Mouse (Mus musculus) liver, embryonic 13.5 days (tissue): ENCODE measurements around the gene Lonp2. TPM values are rescaled to one million over a fixed set of nuclear protein-coding genes. Genes with fewer than 3 reads are reported as not detected.

ENCODE experiments used
- ATAC-seq: fragments of 200-750 bp; cut with Nextera tagmentation; 2 replicates; pipeline ENCODE4 v1.8.0; 2017; ENCODE audit warnings: low read depth, mild to moderate bottlenecking, moderate number of reproducible peaks, moderate library complexity
- DNase-seq: peaks from one replicate; pipeline ENCODE4 v3.0.0; 2022
- H3K27ac ChIP-seq: fragments of 300-500 bp; sonication (generic); 2 replicates; pipeline ENCODE4 v1.5.1; 2015; ENCODE audit warnings: moderate library complexity, mild to moderate bottlenecking, inconsistent platforms
- H3K27me3 ChIP-seq: fragments of 300-500 bp; sonication (generic); 2 replicates; pipeline ENCODE4 v1.6.1; 2015; ENCODE audit warnings: mild to moderate bottlenecking, inconsistent platforms
- H3K36me3 ChIP-seq: fragments of 300-500 bp; sonication (generic); 2 replicates; pipeline ENCODE4 v1.6.1; 2015; ENCODE audit warnings: mild to moderate bottlenecking, inconsistent platforms
- H3K4me1 ChIP-seq: fragments of 300-500 bp; sonication (generic); replicated peaks from 2 replicates; pipeline ENCODE4 v1.6.1; 2015; ENCODE audit warnings: inconsistent platforms
- H3K4me2 ChIP-seq: fragments of 300-500 bp; sonication (generic); 2 replicates; pipeline ENCODE4 v1.6.1; 2015; ENCODE audit warnings: inconsistent platforms, mild to moderate bottlenecking, moderate library complexity
- H3K4me3 ChIP-seq: fragments of 300-500 bp; sonication (generic); replicated peaks from 2 replicates; pipeline ENCODE4 v1.5.1; 2015; ENCODE audit warnings: mild to moderate bottlenecking, inconsistent platforms
- H3K9ac ChIP-seq: fragments of 300-500 bp; sonication (generic); 2 replicates; pipeline ENCODE4 v1.6.1; 2015; ENCODE audit warnings: mild to moderate bottlenecking, inconsistent platforms
- H3K9me3 ChIP-seq: fragments of 300-500 bp; sonication (generic); replicated peaks from 2 replicates; pipeline ENCODE4 v1.6.1; 2016; ENCODE audit warnings: inconsistent platforms
- WGBS: fragments of 180-500 bp; shearing (Covaris S2); methylation state at CpG from one replicate; pipeline ENCODE4 v1.1.7; 2015; ENCODE audit not compliant: insufficient replicate concordance; 5-methylcytosine and 5-hydroxymethylcytosine counted together
- polyA plus RNA-seq: library from polyadenylated mRNA; unstranded; fragments of >200 nt; fragmentation: Nextera tagmentation; extraction: Ambion mirVana; gene quantifications from 2 replicates; pipeline ENCODE4 v1.2.1, GENCODE M21; 2015

The Lonp2 gene
- polyA plus RNA-seq, 1 experiment from 2014 or later: 34.5 TPM

DNA sequence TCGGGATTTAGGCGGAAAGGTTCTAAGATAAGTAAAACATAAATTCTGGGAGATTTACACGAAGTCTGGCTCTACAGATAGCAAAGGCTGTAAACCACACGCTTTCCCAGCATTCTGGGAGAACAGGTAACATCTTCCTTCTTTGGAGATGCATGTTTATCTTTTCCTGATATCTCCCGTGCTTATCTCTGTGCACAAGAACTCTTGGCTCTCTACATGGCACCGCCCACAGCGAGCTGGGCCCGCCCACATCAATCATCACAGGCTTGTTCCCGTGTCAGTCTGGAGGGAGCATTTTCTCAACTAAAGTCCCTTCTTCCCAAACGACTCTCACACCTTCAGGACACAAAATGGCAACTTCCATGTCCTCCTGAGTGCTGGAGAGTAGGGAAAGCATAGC, 30.7 kb upstream of the Lonp2 start:
- ATAC-seq (0 out of 2 replicates have a peak, but pooled peaks have one; percentile 39), DNase-seq (no peak)
- H3K4me2 ChIP-seq: no peak overlapping the region
- no peak overlapping the region for H3K4me3 ChIP-seq
- H3K27me3 ChIP-seq: no peaks in the 10 kb centered on the region
- no peaks in the 10 kb centered on the region for H3K36me3 ChIP-seq
- WGBS: 35% methylated on average over 10 of the region's 10 CpGs
- no peaks in the 10 kb centered on the region for H3K9me3 ChIP-seq
- no peak overlapping the region for H3K27ac ChIP-seq
- H3K9ac ChIP-seq: no peak overlapping the region
- H3K4me1 ChIP-seq: peaks cover 8% of the 10 kb centered on the region

GRCm38 (mm10) chr8:86594159-86594796, 29.6 kb upstream of the Lonp2 start:
- DNase-seq (no peak), ATAC-seq (peak; percentile 51; the same call in 1 of the 2 replicates)
- Histone ChIP-seq H3K4me1 (peaks cover 8% of the 10 kb centered on the region), H3K36me3 (no peaks in the 10 kb centered on the region), H3K9me3 (no peaks in the 10 kb centered on the region), H3K27ac (no peak overlapping the region), H3K4me3 (no peak overlapping the region), H3K4me2 (no peak overlapping the region), H3K9ac (no peak overlapping the region), H3K27me3 (no peaks in the 10 kb centered on the region)
- 46% methylated on average over 3 of the region's 3 CpGs for WGBS

- H3K27ac ChIP-seq: no peak overlapping the region
- H3K27me3 ChIP-seq: no peaks in the 10 kb centered on the region
- WGBS: 64% methylated on average over 5 of the region's 5 CpGs
- H3K9ac ChIP-seq: no peak overlapping the region
- no peak overlapping the region for H3K4me2 ChIP-seq
- peaks cover 12% of the 10 kb centered on the region for H3K4me1 ChIP-seq
- DNase-seq (no peak), ATAC-seq (no peak)
- H3K36me3 ChIP-seq: no peaks in the 10 kb centered on the region
- H3K9me3 ChIP-seq: no peaks in the 10 kb centered on the region
- H3K4me3 ChIP-seq: no peak overlapping the region
Observed at GRCm38 (mm10) chr8:86595671-86596070, 28.2 kb upstream of the Lonp2 start.

DNA sequence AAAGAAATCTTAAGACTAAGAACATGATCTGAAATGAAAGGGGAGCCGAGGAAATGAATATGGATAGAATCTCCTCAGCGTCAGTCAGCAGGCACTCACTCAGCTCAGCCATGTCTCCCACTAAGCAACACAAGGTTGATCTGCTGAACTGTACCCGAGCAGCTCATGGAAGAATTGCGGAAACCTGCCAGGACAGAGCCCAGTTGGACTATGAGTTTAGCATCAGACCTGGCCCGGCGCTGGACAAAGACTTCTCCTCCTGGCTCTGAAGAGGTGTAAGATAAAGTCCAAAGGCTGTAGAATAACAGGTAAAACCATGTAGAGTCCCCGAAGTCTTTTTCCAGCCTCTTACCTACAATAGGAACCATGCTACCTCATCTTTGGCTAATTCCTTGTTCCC, 26.2 kb upstream of the Lonp2 start:
- DNase-seq (no peak), ATAC-seq (no peak)
- H3K27ac ChIP-seq: no peak overlapping the region
- no peak overlapping the region for H3K4me2 ChIP-seq
- H3K4me3 ChIP-seq: no peak overlapping the region
- no peak overlapping the region for H3K9ac ChIP-seq
- H3K4me1 ChIP-seq: peaks cover 12% of the 10 kb centered on the region
- 67% methylated on average over 7 of the region's 7 CpGs for WGBS
- no peaks in the 10 kb centered on the region for H3K27me3 ChIP-seq
- no peaks in the 10 kb centered on the region for H3K9me3 ChIP-seq
- H3K36me3 ChIP-seq: no peaks in the 10 kb centered on the region

DNA sequence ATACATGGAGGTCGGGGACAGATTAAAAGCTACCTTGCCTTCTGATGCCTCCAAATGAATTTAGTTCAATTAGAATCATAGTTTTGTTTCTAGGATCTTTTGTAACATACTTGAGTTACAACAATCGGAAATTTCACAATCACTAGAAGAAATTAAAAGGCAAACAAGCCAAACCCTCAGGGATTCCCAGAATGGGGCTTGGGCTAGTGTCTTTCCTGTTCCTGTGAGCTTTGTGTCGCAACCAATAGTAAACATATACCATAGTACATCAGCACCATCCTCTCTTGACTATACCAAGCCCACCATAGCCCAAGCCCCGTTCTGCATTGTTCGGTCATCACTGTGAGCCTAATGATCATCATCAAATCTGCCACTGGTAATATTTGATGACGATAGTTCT, 24.5 kb upstream of the Lonp2 start:
- Histone ChIP-seq H3K27me3 (no peaks in the 10 kb centered on the region), H3K4me3 (no peak overlapping the region), H3K4me2 (no peak overlapping the region), H3K9me3 (no peaks in the 10 kb centered on the region), H3K4me1 (0 out of 2 replicates have a peak, but pooled peaks cover 3% of the 10 kb centered on the region), H3K36me3 (no peaks in the 10 kb centered on the region), H3K27ac (no peak overlapping the region), H3K9ac (no peak overlapping the region)
- ATAC-seq (no peak), DNase-seq (no peak)
- WGBS: 65% methylated on average over 6 of the region's 6 CpGs

DNA sequence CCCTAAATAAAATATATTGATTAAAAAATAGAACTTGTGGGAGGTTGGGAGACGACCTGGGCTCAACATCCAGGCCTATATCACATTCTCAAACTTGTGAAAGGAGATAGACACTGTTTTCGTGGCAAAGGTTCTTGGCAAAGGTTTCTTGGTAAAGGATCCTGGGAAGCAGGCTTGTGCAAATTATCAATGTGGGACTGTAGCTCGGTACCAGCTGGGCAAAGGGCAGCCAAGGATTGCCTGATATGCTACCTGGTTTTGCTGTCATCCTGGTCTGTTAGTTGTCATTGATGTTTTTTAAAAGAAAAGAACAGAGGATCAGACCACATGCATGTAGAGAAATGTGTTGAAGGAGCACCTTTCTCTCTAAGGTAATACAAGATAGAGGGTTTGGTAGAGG, 23.5 kb upstream of the Lonp2 start:
- no peak overlapping the region for H3K4me2 ChIP-seq
- no peaks in the 10 kb centered on the region for H3K9me3 ChIP-seq
- H3K27ac ChIP-seq: no peak overlapping the region
- no peaks in the 10 kb centered on the region for H3K27me3 ChIP-seq
- H3K4me3 ChIP-seq: no peak overlapping the region
- H3K4me1 ChIP-seq: 0 out of 2 replicates have a peak, but pooled peaks cover 3% of the 10 kb centered on the region
- DNase-seq (no peak), ATAC-seq (no peak)
- WGBS: 50% methylated on average over 3 of the region's 3 CpGs
- H3K9ac ChIP-seq: no peak overlapping the region
- no peaks in the 10 kb centered on the region for H3K36me3 ChIP-seq

- Histone ChIP-seq H3K27ac (no peak overlapping the region), H3K36me3 (no peaks in the 10 kb centered on the region), H3K9ac (no peak overlapping the region), H3K4me2 (no peak overlapping the region), H3K4me3 (no peak overlapping the region), H3K27me3 (no peaks in the 10 kb centered on the region), H3K4me1 (0 out of 2 replicates have a peak, but pooled peaks cover 3% of the 10 kb centered on the region), H3K9me3 (no peaks in the 10 kb centered on the region)
- 49% methylated on average over 2 of the region's 2 CpGs for WGBS
- DNase-seq (no peak), ATAC-seq (no peak)
Observed at GRCm38 (mm10) chr8:86603174-86603573, 20.7 kb upstream of the Lonp2 start.

- H3K4me3 ChIP-seq: no peak overlapping the region
- H3K9ac ChIP-seq: no peak overlapping the region
- H3K4me2 ChIP-seq: no peak overlapping the region
- no peaks in the 10 kb centered on the region for H3K9me3 ChIP-seq
- no peak overlapping the region for H3K27ac ChIP-seq
- 47% methylated on average over 3 of the region's 3 CpGs for WGBS
- DNase-seq: no peak
- no peaks in the 10 kb centered on the region for H3K36me3 ChIP-seq
- no peaks in the 10 kb centered on the region for H3K27me3 ChIP-seq
- ATAC-seq: no peak
- H3K4me1 ChIP-seq: 0 out of 2 replicates have a peak, but pooled peaks cover 2% of the 10 kb centered on the region
Observed at GRCm38 (mm10) chr8:86604676-86605075, 19.2 kb upstream of the Lonp2 start.

DNA sequence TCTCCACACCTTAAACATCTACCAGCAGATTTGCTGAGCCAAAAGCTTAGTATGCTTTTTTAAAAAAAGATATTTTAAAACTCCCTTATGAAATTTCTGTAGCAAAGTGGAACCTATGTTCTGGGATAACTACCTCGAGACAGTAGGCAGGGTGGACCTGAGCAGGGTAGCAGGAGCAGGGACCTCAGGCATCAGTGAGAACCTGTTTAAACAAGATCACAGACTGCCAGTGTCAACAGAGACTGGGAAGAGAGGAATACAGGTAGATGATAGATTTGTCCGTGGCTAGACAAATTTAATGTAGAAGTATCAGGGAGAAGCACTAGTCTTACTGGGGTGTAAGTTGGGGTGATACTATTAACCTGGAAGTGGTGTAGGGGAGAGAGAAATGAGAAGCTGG, 10.0 kb upstream of the Lonp2 start:
- DNase-seq (no peak), ATAC-seq (no peak)
- H3K36me3 ChIP-seq: no peaks in the 10 kb centered on the region
- H3K4me2 ChIP-seq: no peak overlapping the region
- no peak overlapping the region for H3K27ac ChIP-seq
- H3K4me3 ChIP-seq: no peak overlapping the region
- 42% methylated on average over 2 of the region's 2 CpGs for WGBS
- H3K4me1 ChIP-seq: peaks cover 17% of the 10 kb centered on the region
- H3K27me3 ChIP-seq: no peaks in the 10 kb centered on the region
- H3K9me3 ChIP-seq: no peaks in the 10 kb centered on the region; the same call in 1 of the 2 replicates
- no peak overlapping the region for H3K9ac ChIP-seq

- ATAC-seq (peak; percentile 53; the same call in 1 of the 2 replicates), DNase-seq (no peak)
- H3K36me3 ChIP-seq: no peaks in the 10 kb centered on the region
- H3K4me1 ChIP-seq: peaks cover 17% of the 10 kb centered on the region
- no peak overlapping the region for H3K4me2 ChIP-seq
- H3K27me3 ChIP-seq: no peaks in the 10 kb centered on the region
- no peaks in the 10 kb centered on the region; the same call in 1 of the 2 replicates for H3K9me3 ChIP-seq
- no peak overlapping the region for H3K27ac ChIP-seq
- 68% methylated on average over 6 of the region's 6 CpGs for WGBS
- H3K4me3 ChIP-seq: no peak overlapping the region
- no peak overlapping the region for H3K9ac ChIP-seq
Observed at GRCm38 (mm10) chr8:86615095-86615769, 8.6 kb upstream of the Lonp2 start.

DNA sequence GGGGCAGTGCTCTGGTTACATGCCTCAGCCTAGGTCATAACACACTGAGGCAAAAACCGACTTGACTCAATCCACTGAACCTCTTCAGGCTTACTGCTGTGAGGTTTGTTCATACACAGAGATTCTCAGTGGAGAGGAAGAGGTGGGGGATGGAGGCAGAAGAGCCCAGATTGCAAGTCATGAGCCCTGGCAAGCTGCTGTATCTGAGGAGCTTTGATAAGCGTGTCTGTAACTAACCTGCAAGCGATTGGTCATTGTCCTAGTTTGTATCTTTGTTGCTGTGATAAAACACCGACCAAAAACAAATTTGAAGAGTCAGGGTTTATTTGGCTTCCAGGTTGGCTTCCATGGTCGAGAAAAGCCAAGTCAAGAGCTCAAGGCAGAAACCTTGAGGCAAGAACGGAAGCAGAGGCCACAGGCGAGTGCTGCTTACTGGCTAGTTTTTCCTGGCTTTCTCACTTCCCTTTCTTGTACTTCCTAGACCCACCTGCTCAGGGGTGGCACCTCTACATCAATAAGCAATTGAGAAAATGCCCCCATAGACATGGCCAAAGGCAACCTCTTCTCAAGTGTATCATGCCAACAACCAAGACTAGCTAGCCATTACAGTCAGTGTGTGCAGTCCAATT, 6.0 kb upstream of the Lonp2 start:
- WGBS: 28% methylated on average over 7 of the region's 7 CpGs
- no peak overlapping the region for H3K27ac ChIP-seq
- peak; percentile 58; the same call in 1 of the 2 replicates for ATAC-seq
- H3K27me3 ChIP-seq: no peaks in the 10 kb centered on the region
- no peak overlapping the region for H3K9ac ChIP-seq
- H3K4me1 ChIP-seq: peaks cover 17% of the 10 kb centered on the region
- no peaks in the 10 kb centered on the region for H3K9me3 ChIP-seq
- H3K4me3 ChIP-seq: no peak overlapping the region
- no peaks in the 10 kb centered on the region for H3K36me3 ChIP-seq
- H3K4me2 ChIP-seq: 0 out of 2 replicates have a peak overlapping the region, but pooled peaks have one; percentile 6
- no peak for DNase-seq
